Comparison of ENCODE assay signal across 9 mouse cellular contexts in genomic region chr15:77342962-77343526, GRCm38 (mm10). TPM values are rescaled to one million over a fixed set of nuclear protein-coding genes. Genes with fewer than 3 reads are reported as not detected.
DNase-seq lines count a peak whose midpoint lies in the region; ATAC-seq and TF ChIP-seq lines count a peak whose summit lies in the region.
"Had no signal": no experiment of that assay in that cellular context is flagged by ENCODE, and none has a peak within 500 bp of the region (broad histone marks: within the 10 kb centered on the region; RNA-seq: fewer than 3 reads in every experiment).

No protein-coding gene starts in this region.

- no peak for TF ChIP-seq CTCF in cortical plate, adult 2 months (IDR thresholded peaks at IDR 0.05; ENCODE audit: extremely low read depth, insufficient read depth, low read length)

- WGBS in heart, embryonic 10.5 days, result 17% methylated on average over 18 of the region's 18 CpGs
- WGBS in hindbrain, embryonic 16.5 days, result 24% methylated on average over 18 of the region's 18 CpGs
- WGBS in midbrain, embryonic 13.5 days, result 26% methylated on average over 18 of the region's 18 CpGs

- peak overlapping the region; percentile 49 for H3K4me3 ChIP-seq in heart, embryonic 10.5 days
- H3K4me3 ChIP-seq in cortical plate, adult 2 months (ENCODE audit: insufficient read depth, low read length), result 0 out of 2 replicates have a peak overlapping the region, but pooled peaks have one; percentile 11
- H3K4me3 ChIP-seq in hindbrain, embryonic 16.5 days (ENCODE audit: low read length), result peak overlapping the region; percentile 14; the same call in 1 of the 2 replicates
- peak overlapping the region; percentile 12; the same call in 1 of the 2 replicates for H3K4me3 ChIP-seq in midbrain, embryonic 13.5 days (replicated peaks)

- no peaks in the 10 kb centered on the region for H3K9me3 ChIP-seq in heart, embryonic 10.5 days
- H3K9me3 ChIP-seq in hindbrain, embryonic 16.5 days (ENCODE audit: control insufficient read depth, low read length), result no peaks in the 10 kb centered on the region
- no peaks in the 10 kb centered on the region for H3K9me3 ChIP-seq in midbrain, embryonic 13.5 days

- peak overlapping the region; percentile 85 for H3K27ac ChIP-seq in heart, embryonic 10.5 days
- no peak overlapping the region for H3K27ac ChIP-seq in cortical plate, adult 2 months (ENCODE audit: insufficient read depth, low read length)
- peak overlapping the region; percentile 71 for H3K27ac ChIP-seq in hindbrain, embryonic 16.5 days (ENCODE audit: low read depth, low read length)
- H3K27ac ChIP-seq in midbrain, embryonic 13.5 days, result peak overlapping the region; percentile 70

- H3K9ac ChIP-seq in hindbrain, embryonic 16.5 days (ENCODE audit: low read depth, low read length), result peak overlapping the region; percentile 57
- H3K9ac ChIP-seq in midbrain, embryonic 13.5 days (replicated peaks), result peak overlapping the region; percentile 55

- no peaks in the 10 kb centered on the region for H3K36me3 ChIP-seq in heart, embryonic 10.5 days
- H3K36me3 ChIP-seq in hindbrain, embryonic 16.5 days (ENCODE audit: control insufficient read depth, insufficient read depth, low read length), result no peaks in the 10 kb centered on the region
- no peaks in the 10 kb centered on the region for H3K36me3 ChIP-seq in midbrain, embryonic 13.5 days

- peak; percentile 81 for DNase-seq in heart, embryonic 10.5 days (ENCODE audit: low spot score)
- no peak for DNase-seq in heart, postnatal 14 days
- no peak for DNase-seq in layer of hippocampus, adult 9-10 months (ENCODE audit: low spot score)
- no peak for DNase-seq in gastrocnemius, postnatal 25 days
- no peak for DNase-seq in thymus, postnatal 0 days (ENCODE audit: low spot score)

- H3K4me2 ChIP-seq in hindbrain, embryonic 16.5 days (ENCODE audit: low read length), result peak overlapping the region; percentile 58
- H3K4me2 ChIP-seq in midbrain, embryonic 13.5 days (replicated peaks), result peak overlapping the region; percentile 48

- peaks cover 31% of the 10 kb centered on the region for H3K4me1 ChIP-seq in heart, embryonic 10.5 days
- H3K4me1 ChIP-seq in cortical plate, adult 2 months (ENCODE audit: control insufficient read depth, insufficient read depth, low read length), result no peaks in the 10 kb centered on the region
- H3K4me1 ChIP-seq in hindbrain, embryonic 16.5 days (ENCODE audit: control insufficient read depth, insufficient read depth, low read depth, low read length), result peaks cover 14% of the 10 kb centered on the region
- peaks cover 24% of the 10 kb centered on the region for H3K4me1 ChIP-seq in midbrain, embryonic 13.5 days (replicated peaks)

- no peaks in the 10 kb centered on the region for H3K27me3 ChIP-seq in heart, embryonic 10.5 days (ENCODE audit: insufficient read depth, poor library complexity, severe bottlenecking)
- no peaks in the 10 kb centered on the region for H3K27me3 ChIP-seq in hindbrain, embryonic 16.5 days (replicated peaks; ENCODE audit: control insufficient read depth, insufficient read depth, low read length)
- no peaks in the 10 kb centered on the region for H3K27me3 ChIP-seq in midbrain, embryonic 13.5 days

- intact Hi-C loops in heart, postnatal 14 days (cut with DNase I), result loop anchor here (1.0 to 5.0 kb wide), 2 partner anchors 15 to 306 kb away; no protein-coding TSS in a partner anchor

- no peak for TF ChIP-seq POLR2A in cortical plate, adult 2 months (IDR thresholded peaks at IDR 0.05; ENCODE audit: extremely low read depth, insufficient read depth, low read length)

- no peak; the same call in 1 of the 2 replicates for ATAC-seq in hindbrain, embryonic 16.5 days
- peak; percentile 19 for ATAC-seq in midbrain, embryonic 13.5 days

RNA-seq across cellular contexts. Expression of gene Rbfox2, which starts 36.2 kb away (rescaled TPM):
- polyA plus RNA-seq in heart, embryonic 10.5 days (2016; fragmentation: Nextera tagmentation; extraction: Ambion mirVana), result 76.2 and 96.5 TPM in 2 replicates
- total RNA-seq in heart, postnatal 14 days (2021), result 100 to 1,000 TPM; 112 to 118 TPM
- 193 and 203 TPM in 2 replicates for polyA plus RNA-seq in cortical plate, adult 2 months (2012; rRNA removed)
- 122 and 140 TPM in 2 replicates for polyA plus RNA-seq in hindbrain, embryonic 16.5 days (2015; fragmentation: Nextera tagmentation; extraction: Ambion mirVana)
- polyA plus RNA-seq in midbrain, embryonic 13.5 days (2015; fragmentation: Nextera tagmentation; extraction: Ambion mirVana), result 154 and 163 TPM in 2 replicates
- total RNA-seq in gastrocnemius, postnatal 25 days (2021), result 10 to 100 TPM; 63.8 to 81.0 TPM
- 6.5 and 8.4 TPM in 2 replicates for polyA plus RNA-seq in thymus, postnatal 0 days (2015; fragmentation: Nextera tagmentation; extraction: Ambion mirVana)

RNA-seq across cellular contexts. Expression of gene Apol7a, which starts 55.9 kb away (rescaled TPM):
- 0.34 TPM in 1 of 2 replicates, not detected in the other for polyA plus RNA-seq in heart, embryonic 10.5 days (2016; fragmentation: Nextera tagmentation; extraction: Ambion mirVana)
- under 1 TPM in 1 of 2 experiments, not detected in 1; 0.17 TPM for total RNA-seq in heart, postnatal 14 days (2021)
- polyA plus RNA-seq in cortical plate, adult 2 months (2012; rRNA removed), result 1.1 and 1.2 TPM in 2 replicates
- not detected in 2 replicates for polyA plus RNA-seq in hindbrain, embryonic 16.5 days (2015; fragmentation: Nextera tagmentation; extraction: Ambion mirVana)
- polyA plus RNA-seq in midbrain, embryonic 13.5 days (2015; fragmentation: Nextera tagmentation; extraction: Ambion mirVana), result not detected in 2 replicates
- total RNA-seq in gastrocnemius, postnatal 25 days (2021), result under 1 TPM; 0.31 to 0.46 TPM
- polyA plus RNA-seq in thymus, postnatal 0 days (2015; fragmentation: Nextera tagmentation; extraction: Ambion mirVana), result 0.15 TPM in 1 of 2 replicates, not detected in the other
- total RNA-seq: CH12.LX had no signal
